Mouse (Mus musculus) forebrain, embryonic 16.5 days (tissue): ENCODE results near the gene Kazn. TPM values are rescaled to one million over a fixed set of nuclear protein-coding genes. Genes with fewer than 3 reads are reported as not detected.

Source experiments
- ATAC-seq: fragments of 200-750 bp; cut with Nextera tagmentation; 2 replicates; pipeline ENCODE4 v1.8.0; 2017; ENCODE audit warnings: mild to moderate bottlenecking, moderate library complexity
- H3K27ac ChIP-seq: fragments of 300-500 bp; sonication (generic); 2 replicates; pipeline ENCODE4 v1.5.1; 2014; ENCODE audit warnings: low read length, control low read depth
- H3K27me3 ChIP-seq: fragments of 300-500 bp; sonication (generic); replicated peaks from 2 replicates; pipeline ENCODE4 v1.6.1; 2014; ENCODE audit warnings: low read length; ENCODE audit not compliant: control insufficient read depth, insufficient read depth
- H3K36me3 ChIP-seq: fragments of 300-500 bp; sonication (generic); 2 replicates; pipeline ENCODE4 v1.6.1; 2014; ENCODE audit not compliant: control insufficient read depth, insufficient read depth
- H3K4me1 ChIP-seq: fragments of 300-500 bp; sonication (generic); replicated peaks from 2 replicates; pipeline ENCODE4 v1.6.1; 2014; ENCODE audit warnings: low read length; ENCODE audit not compliant: control insufficient read depth, insufficient read depth
- H3K4me2 ChIP-seq: fragments of 300-500 bp; sonication (generic); 2 replicates; pipeline ENCODE4 v1.6.1; 2014; ENCODE audit warnings: mild to moderate bottlenecking, low read length, control low read depth
- H3K4me3 ChIP-seq: fragments of 300-500 bp; sonication (generic); replicated peaks from 2 replicates; pipeline ENCODE4 v1.5.1; 2014; ENCODE audit warnings: mild to moderate bottlenecking, low read length, control low read depth
- H3K9ac ChIP-seq: fragments of 300-500 bp; sonication (generic); replicated peaks from 2 replicates; pipeline ENCODE4 v1.6.1; 2014; ENCODE audit warnings: low read depth, low read length, control low read depth
- H3K9me3 ChIP-seq: fragments of 300-500 bp; sonication (generic); 2 replicates; pipeline ENCODE4 v1.6.1; 2016; ENCODE audit warnings: low read length; ENCODE audit not compliant: control insufficient read depth
- WGBS: fragments of 180-500 bp; shearing (Covaris S2); extraction: QIAGEN DNeasy Blood & Tissue Kit; methylation state at CpG from one replicate; pipeline ENCODE4 v1.1.7; 2014; 5-methylcytosine and 5-hydroxymethylcytosine counted together
- polyA plus RNA-seq: library from polyadenylated mRNA; unstranded; fragments of >200 nt; fragmentation: Nextera tagmentation; extraction: Ambion mirVana; gene quantifications from 2 replicates; pipeline ENCODE4 v1.2.1, GENCODE M21; 2015

The Kazn gene
- polyA plus RNA-seq, 1 experiment from 2014 or later = 27.6 TPM

GRCm38 (mm10) chr4:142165363-142165762, 73.8 kb downstream of the Kazn start:
- H3K9me3 ChIP-seq = peaks cover 2% of the 10 kb centered on the region; the same call in 1 of the 2 replicates
- 57% methylated on average over 5 of the region's 5 CpGs for WGBS
- H3K4me2 ChIP-seq = no peak overlapping the region
- H3K4me1 ChIP-seq = peaks cover 8% of the 10 kb centered on the region; the same call in 1 of the 2 replicates
- H3K27me3 ChIP-seq = no peaks in the 10 kb centered on the region
- H3K9ac ChIP-seq = no peak overlapping the region
- no peak overlapping the region for H3K4me3 ChIP-seq
- ATAC-seq = no peak
- no peak overlapping the region for H3K27ac ChIP-seq
- no peaks in the 10 kb centered on the region; the same call in 1 of the 2 replicates for H3K36me3 ChIP-seq

- Histone ChIP-seq H3K4me1 (peaks cover 8% of the 10 kb centered on the region; the same call in 1 of the 2 replicates), H3K4me2 (no peak overlapping the region), H3K4me3 (no peak overlapping the region), H3K9ac (no peak overlapping the region), H3K9me3 (peaks cover 2% of the 10 kb centered on the region; the same call in 1 of the 2 replicates), H3K36me3 (no peaks in the 10 kb centered on the region; the same call in 1 of the 2 replicates), H3K27ac (no peak overlapping the region), H3K27me3 (no peaks in the 10 kb centered on the region)
- 44% methylated on average over 4 of the region's 4 CpGs for WGBS
- ATAC-seq = no peak
Measured at GRCm38 (mm10) chr4:142164386-142164785, 74.8 kb downstream of the Kazn start.

- Histone ChIP-seq H3K27ac (no peak overlapping the region), H3K36me3 (no peaks in the 10 kb centered on the region; the same call in 1 of the 2 replicates)
- WGBS = 62% methylated on average over 3 of the region's 3 CpGs
Measured at GRCm38 (mm10) chr4:142163862-142164261, 75.3 kb downstream of the Kazn start.

GRCm38 (mm10) chr4:142162729-142163128, 76.5 kb downstream of the Kazn start:
- Histone ChIP-seq H3K27ac (no peak overlapping the region), H3K4me1 (peaks cover 8% of the 10 kb centered on the region; the same call in 1 of the 2 replicates), H3K4me3 (no peak overlapping the region), H3K36me3 (no peaks in the 10 kb centered on the region; the same call in 1 of the 2 replicates), H3K9me3 (peaks cover 2% of the 10 kb centered on the region; the same call in 1 of the 2 replicates), H3K27me3 (no peaks in the 10 kb centered on the region), H3K4me2 (no peak overlapping the region), H3K9ac (no peak overlapping the region)
- 92% methylated on average over 9 of the region's 9 CpGs for WGBS
- ATAC-seq = no peak

More at GRCm38 (mm10) chr4:142163862-142164261, 75.3 kb downstream of the Kazn start:
- Histone ChIP-seq H3K4me2 (no peak overlapping the region), H3K4me1 (peaks cover 8% of the 10 kb centered on the region; the same call in 1 of the 2 replicates), H3K4me3 (no peak overlapping the region), H3K9me3 (peaks cover 2% of the 10 kb centered on the region; the same call in 1 of the 2 replicates), H3K9ac (no peak overlapping the region), H3K27me3 (no peaks in the 10 kb centered on the region)
- ATAC-seq = no peak

GRCm38 (mm10) chr4:142162102-142162501, 77.1 kb downstream of the Kazn start:
- Histone ChIP-seq H3K4me2 (no peak overlapping the region), H3K27me3 (no peaks in the 10 kb centered on the region), H3K4me1 (peaks cover 8% of the 10 kb centered on the region; the same call in 1 of the 2 replicates), H3K36me3 (no peaks in the 10 kb centered on the region; the same call in 1 of the 2 replicates), H3K9ac (no peak overlapping the region), H3K4me3 (no peak overlapping the region), H3K9me3 (peaks cover 2% of the 10 kb centered on the region; the same call in 1 of the 2 replicates), H3K27ac (no peak overlapping the region)
- WGBS = 87% methylated on average over 2 of the region's 2 CpGs
- ATAC-seq = no peak

- Histone ChIP-seq H3K4me2 (no peak overlapping the region), H3K4me1 (no peaks in the 10 kb centered on the region), H3K27me3 (no peaks in the 10 kb centered on the region), H3K27ac (no peak overlapping the region), H3K9ac (no peak overlapping the region), H3K4me3 (no peak overlapping the region), H3K36me3 (no peaks in the 10 kb centered on the region; the same call in 1 of the 2 replicates), H3K9me3 (peaks cover 2% of the 10 kb centered on the region; the same call in 1 of the 2 replicates)
- no peak for ATAC-seq
- 57% methylated on average over 8 of the region's 8 CpGs for WGBS
Measured at GRCm38 (mm10) chr4:142160041-142160440, 79.2 kb downstream of the Kazn start.

GRCm38 (mm10) chr4:142156506-142156905, 82.7 kb downstream of the Kazn start:
- H3K9ac ChIP-seq = no peak overlapping the region
- H3K4me1 ChIP-seq = no peaks in the 10 kb centered on the region
- H3K4me2 ChIP-seq = no peak overlapping the region
- WGBS = 83% methylated on average over 5 of the region's 5 CpGs
- no peaks in the 10 kb centered on the region for H3K9me3 ChIP-seq
- H3K4me3 ChIP-seq = no peak overlapping the region
- no peak overlapping the region for H3K27ac ChIP-seq
- no peaks in the 10 kb centered on the region for H3K36me3 ChIP-seq
- no peak for ATAC-seq
- H3K27me3 ChIP-seq = no peaks in the 10 kb centered on the region

- no peak overlapping the region for H3K4me2 ChIP-seq
- no peaks in the 10 kb centered on the region for H3K36me3 ChIP-seq
- no peak for ATAC-seq
- no peaks in the 10 kb centered on the region for H3K27me3 ChIP-seq
- no peak overlapping the region for H3K4me3 ChIP-seq
- H3K9me3 ChIP-seq = no peaks in the 10 kb centered on the region
- H3K9ac ChIP-seq = no peak overlapping the region
- H3K27ac ChIP-seq = no peak overlapping the region
- 70% methylated on average over 11 of the region's 11 CpGs for WGBS
- H3K4me1 ChIP-seq = no peaks in the 10 kb centered on the region
Measured at GRCm38 (mm10) chr4:142154246-142154645, 85.0 kb downstream of the Kazn start.

GRCm38 (mm10) chr4:142153526-142153925, 85.7 kb downstream of the Kazn start:
- no peak overlapping the region for H3K4me2 ChIP-seq
- no peaks in the 10 kb centered on the region for H3K36me3 ChIP-seq
- 13% methylated on average over 2 of the region's 2 CpGs for WGBS
- ATAC-seq = peak; percentile 84
- no peak overlapping the region for H3K9ac ChIP-seq
- no peaks in the 10 kb centered on the region for H3K9me3 ChIP-seq
- H3K27me3 ChIP-seq = no peaks in the 10 kb centered on the region
- no peak overlapping the region for H3K27ac ChIP-seq
- H3K4me1 ChIP-seq = no peaks in the 10 kb centered on the region
- no peak overlapping the region for H3K4me3 ChIP-seq
